Mouse (Mus musculus) midbrain, embryonic 14.5 days (tissue): ENCODE data around the gene A2ml1. TPM values are rescaled to one million over a fixed set of nuclear protein-coding genes. Genes with fewer than 3 reads are reported as not detected.

Experiments
- ATAC-seq: fragments of 200-750 bp; cut with Nextera tagmentation; 2 replicates; pipeline ENCODE4 v1.8.0; 2017; ENCODE audit warnings: moderate number of reproducible peaks, moderate library complexity; ENCODE audit not compliant: low FRiP score, low TSS enrichment
- DNase-seq: peaks from one replicate; pipeline ENCODE4 v3.0.0-alpha.2; 2015
- H3K27ac ChIP-seq: fragments of 300-500 bp; sonication (generic); replicated peaks from 2 replicates; pipeline ENCODE4 v1.5.1; 2014; ENCODE audit warnings: mild to moderate bottlenecking, low read depth, low read length, moderate library complexity
- H3K27me3 ChIP-seq: fragments of 300-500 bp; sonication (generic); 2 replicates; pipeline ENCODE4 v1.6.1; 2014; ENCODE audit warnings: low read length, control low read depth, mixed read lengths; ENCODE audit not compliant: control insufficient read depth, insufficient read depth
- H3K36me3 ChIP-seq: fragments of 300-500 bp; sonication (generic); 2 replicates; pipeline ENCODE4 v1.6.1; 2014; ENCODE audit warnings: low read length, control low read depth; ENCODE audit not compliant: control insufficient read depth, insufficient read depth
- H3K4me1 ChIP-seq: fragments of 300-500 bp; sonication (generic); 2 replicates; pipeline ENCODE4 v1.6.1; 2014; ENCODE audit warnings: mild to moderate bottlenecking, antibody characterized with exemption, low read length, control low read depth; ENCODE audit not compliant: control insufficient read depth, insufficient read depth
- H3K4me2 ChIP-seq: fragments of 300-500 bp; sonication (generic); 2 replicates; pipeline ENCODE4 v1.6.1; 2014; ENCODE audit warnings: mild to moderate bottlenecking, low read length, moderate library complexity
- H3K4me3 ChIP-seq: fragments of 300-500 bp; sonication (generic); replicated peaks from 2 replicates; pipeline ENCODE4 v1.5.1; 2014; ENCODE audit warnings: low read depth, low read length
- H3K9ac ChIP-seq: fragments of 300-500 bp; sonication (generic); replicated peaks from 2 replicates; pipeline ENCODE4 v1.6.1; 2014; ENCODE audit warnings: mild to moderate bottlenecking, low read length, moderate library complexity
- H3K9me3 ChIP-seq: fragments of 300-500 bp; sonication (generic); 2 replicates; pipeline ENCODE4 v1.6.1; 2016; ENCODE audit warnings: low read length, control low read depth, mixed read lengths; ENCODE audit not compliant: control insufficient read depth
- whole genome bisulfite sequencing: fragments of 180-500 bp; shearing (Covaris S2); extraction: QIAGEN DNeasy Blood & Tissue Kit; methylation state at CpG from one replicate; pipeline ENCODE4 v1.1.7; 2014; 5-methylcytosine and 5-hydroxymethylcytosine counted together
- polyA plus RNA-seq: library from polyadenylated mRNA; unstranded; fragments of >200 nt; fragmentation: Nextera tagmentation; extraction: Ambion mirVana; gene quantifications from 2 replicates; pipeline ENCODE4 v1.2.1, GENCODE M21; 2014

The A2ml1 gene
- polyA plus RNA-seq, 1 experiment from 2014 or later = 0.43 TPM

- peak; percentile 62; the same call in 1 of the 2 replicates for ATAC-seq
- no peak overlapping the region for H3K4me3 ChIP-seq
- H3K4me1 ChIP-seq = no peaks in the 10 kb centered on the region
- H3K27ac ChIP-seq = 0 out of 2 replicates have a peak overlapping the region, but pooled peaks have one; percentile 20
- no peak overlapping the region for H3K9ac ChIP-seq
- no peaks in the 10 kb centered on the region for H3K36me3 ChIP-seq
- H3K4me2 ChIP-seq = peak overlapping the region; percentile 33
- 44% methylated on average over 10 of the region's 10 CpGs for WGBS
- peak; percentile 49 for DNase-seq
- no peaks in the 10 kb centered on the region for H3K27me3 ChIP-seq
- H3K9me3 ChIP-seq = no peaks in the 10 kb centered on the region
Measured at GRCm38 (mm10) chr6:128602463-128603201, 21.2 kb upstream of the A2ml1 start.

DNA sequence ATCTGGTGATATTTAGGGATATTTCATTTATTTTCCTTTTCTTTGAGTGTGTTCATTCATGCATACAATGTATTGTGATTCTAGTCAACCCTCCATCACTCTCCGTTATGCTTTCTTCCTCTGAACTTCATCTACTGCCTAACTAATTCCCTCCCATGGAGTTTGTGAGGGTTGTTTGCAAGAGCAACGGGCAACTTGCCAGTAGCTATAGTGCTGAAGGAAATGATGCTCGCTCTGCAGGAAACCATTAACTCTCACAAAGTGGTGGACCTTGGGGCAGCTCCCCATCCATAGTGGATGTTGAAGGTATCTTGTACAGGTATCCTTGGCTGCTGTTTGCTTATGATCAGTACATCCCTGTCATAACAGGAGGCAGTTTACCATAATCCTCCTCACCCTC, 20.6 kb upstream of the A2ml1 start:
- Histone ChIP-seq H3K4me1 (no peaks in the 10 kb centered on the region), H3K9me3 (no peaks in the 10 kb centered on the region), H3K9ac (no peak overlapping the region), H3K4me2 (peak overlapping the region; percentile 33), H3K36me3 (no peaks in the 10 kb centered on the region), H3K27me3 (no peaks in the 10 kb centered on the region), H3K4me3 (no peak overlapping the region), H3K27ac (no peak overlapping the region)
- 50% methylated on average over 3 of the region's 3 CpGs for WGBS
- DNase-seq (peak; percentile 42), ATAC-seq (peak; percentile 12; the same call in 1 of the 2 replicates)

DNA sequence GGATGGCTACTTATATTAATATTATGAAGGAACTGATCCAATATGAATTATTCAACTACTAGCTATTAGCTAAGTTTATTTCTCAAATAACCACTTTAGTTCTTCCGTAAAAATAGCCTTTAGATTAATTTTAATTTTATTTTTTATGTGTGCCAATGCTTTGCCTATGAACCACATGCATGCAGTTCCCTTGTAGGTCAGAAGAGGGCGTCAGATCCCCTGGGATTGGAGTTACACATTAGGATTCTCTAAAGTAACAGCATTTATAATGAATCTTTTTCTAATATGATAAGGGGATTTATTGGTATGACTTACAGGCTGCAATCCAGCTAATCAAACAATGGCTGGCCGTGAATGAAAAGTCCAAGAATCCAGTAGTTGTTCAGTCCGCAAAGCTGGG, 18.1 kb upstream of the A2ml1 start:
- no peak overlapping the region for H3K27ac ChIP-seq
- no peaks in the 10 kb centered on the region for H3K9me3 ChIP-seq
- 61% methylated on average over 4 of the region's 4 CpGs for WGBS
- no peak overlapping the region for H3K9ac ChIP-seq
- H3K27me3 ChIP-seq = no peaks in the 10 kb centered on the region
- ATAC-seq (no peak), DNase-seq (no peak)
- no peaks in the 10 kb centered on the region for H3K4me1 ChIP-seq
- H3K4me2 ChIP-seq = no peak overlapping the region
- H3K4me3 ChIP-seq = no peak overlapping the region
- no peaks in the 10 kb centered on the region for H3K36me3 ChIP-seq

DNA sequence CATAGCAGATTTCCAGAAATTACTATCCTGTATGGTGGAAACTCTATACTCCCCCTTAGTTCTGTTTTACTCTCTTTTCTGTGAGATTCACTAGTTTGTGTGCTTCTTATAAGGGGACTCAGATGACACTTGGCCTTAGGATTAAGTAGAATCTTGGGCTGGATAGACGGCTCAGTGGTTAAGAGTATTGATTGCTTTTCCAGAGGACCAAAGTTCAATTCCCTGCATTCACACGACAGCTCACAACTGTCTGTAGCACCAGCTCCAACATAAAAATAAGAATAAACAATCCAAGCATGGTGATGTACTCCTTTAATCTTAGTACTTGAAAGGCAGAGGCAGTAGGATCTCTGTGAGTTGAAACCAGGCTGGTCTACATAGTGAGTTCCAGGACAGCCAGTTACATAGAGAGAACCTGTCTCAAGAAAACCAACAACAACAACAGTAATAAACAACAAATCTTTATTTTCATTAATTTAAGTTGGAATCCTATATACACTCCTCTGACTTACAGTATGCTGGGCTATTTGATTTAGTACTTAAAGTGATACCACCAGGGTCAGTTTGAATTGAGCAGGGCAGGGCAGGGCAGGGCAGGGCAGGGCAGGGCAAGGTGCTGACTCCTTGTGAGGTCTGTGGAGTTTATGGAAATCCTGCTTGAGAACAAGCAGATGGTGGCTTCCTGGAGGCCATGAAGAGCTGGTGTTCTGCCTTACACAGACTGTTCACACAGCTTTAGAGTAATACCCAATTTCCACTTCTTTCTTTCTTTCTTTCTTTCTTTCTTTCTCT, 17.0 kb upstream of the A2ml1 start:
- H3K9ac ChIP-seq = no peak overlapping the region
- H3K4me1 ChIP-seq = no peaks in the 10 kb centered on the region
- H3K4me2 ChIP-seq = no peak overlapping the region
- no peak overlapping the region for H3K27ac ChIP-seq
- 67% methylated on average over 2 of the region's 2 CpGs for WGBS
- H3K4me3 ChIP-seq = no peak overlapping the region
- H3K27me3 ChIP-seq = no peaks in the 10 kb centered on the region
- DNase-seq (no peak), ATAC-seq (no peak)
- H3K36me3 ChIP-seq = no peaks in the 10 kb centered on the region
- H3K9me3 ChIP-seq = no peaks in the 10 kb centered on the region

- H3K4me1 ChIP-seq = no peaks in the 10 kb centered on the region
- H3K9me3 ChIP-seq = no peaks in the 10 kb centered on the region
- 0 out of 2 replicates have a peak overlapping the region, but pooled peaks have one; percentile 16 for H3K9ac ChIP-seq
- no peak overlapping the region for H3K4me3 ChIP-seq
- DNase-seq (peak; percentile 74), ATAC-seq (peak; percentile 73)
- 47% methylated on average over 9 of the region's 9 CpGs for WGBS
- peak overlapping the region; percentile 19 for H3K4me2 ChIP-seq
- H3K27me3 ChIP-seq = no peaks in the 10 kb centered on the region
- H3K36me3 ChIP-seq = no peaks in the 10 kb centered on the region
- H3K27ac ChIP-seq = no peak overlapping the region
Measured at GRCm38 (mm10) chr6:128597121-128597522, 15.7 kb upstream of the A2ml1 start.

GRCm38 (mm10) chr6:128594651-128595050, 13.2 kb upstream of the A2ml1 start:
- Histone ChIP-seq H3K36me3 (no peaks in the 10 kb centered on the region), H3K27ac (no peak overlapping the region), H3K4me3 (no peak overlapping the region), H3K4me2 (no peak overlapping the region), H3K27me3 (no peaks in the 10 kb centered on the region), H3K9ac (no peak overlapping the region), H3K4me1 (no peaks in the 10 kb centered on the region), H3K9me3 (no peaks in the 10 kb centered on the region)
- DNase-seq (no peak), ATAC-seq (no peak)
- 95% methylated on average over 9 of the region's 9 CpGs for WGBS

DNA sequence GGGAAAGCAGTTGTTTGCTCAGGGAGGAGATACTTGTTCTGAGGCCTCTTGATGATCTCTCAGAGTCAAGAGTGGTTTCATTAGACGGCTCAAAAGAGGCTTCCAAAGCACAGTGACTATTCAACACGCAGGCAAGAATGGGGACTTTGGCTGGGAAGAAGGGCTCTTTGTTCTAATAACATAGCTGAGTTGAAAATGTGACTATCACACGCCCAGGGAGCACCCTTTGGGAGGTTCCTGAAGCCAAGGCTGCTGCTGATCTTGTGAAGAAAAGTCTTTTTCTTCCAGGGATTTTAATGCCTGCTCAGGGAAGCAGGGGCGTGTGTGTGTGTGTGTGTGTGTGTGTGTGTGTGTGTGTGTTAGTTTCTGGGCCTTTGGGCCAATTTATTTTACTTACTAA, 8.0 kb upstream of the A2ml1 start:
- Histone ChIP-seq H3K4me2 (no peak overlapping the region), H3K9me3 (no peaks in the 10 kb centered on the region), H3K36me3 (no peaks in the 10 kb centered on the region), H3K9ac (no peak overlapping the region), H3K27me3 (no peaks in the 10 kb centered on the region), H3K4me1 (no peaks in the 10 kb centered on the region), H3K4me3 (no peak overlapping the region), H3K27ac (no peak overlapping the region)
- no peak for DNase-seq
- 48% methylated on average over 4 of the region's 4 CpGs for WGBS
- ATAC-seq = no peak

DNA sequence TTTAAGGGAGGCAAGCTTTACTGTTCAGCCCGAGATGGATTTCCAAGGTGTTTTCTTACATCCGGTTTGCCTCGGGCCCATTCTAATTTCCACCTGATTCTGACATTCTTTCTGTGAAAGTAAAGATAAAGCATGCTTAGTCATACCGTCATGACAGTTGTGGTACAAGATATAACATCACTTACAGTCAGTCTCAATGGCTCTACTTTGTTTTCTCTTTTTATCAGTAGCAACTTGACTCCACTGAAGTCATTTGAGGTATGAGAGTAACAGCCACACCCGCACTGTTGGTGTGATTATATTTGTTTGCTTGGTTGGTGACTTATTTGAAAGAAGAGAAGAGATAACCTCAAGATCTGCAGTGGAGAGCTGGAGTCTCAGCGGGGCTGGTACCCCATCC, 6.2 kb upstream of the A2ml1 start:
- Histone ChIP-seq H3K27me3 (no peaks in the 10 kb centered on the region), H3K9ac (no peak overlapping the region), H3K9me3 (no peaks in the 10 kb centered on the region), H3K4me2 (no peak overlapping the region), H3K27ac (no peak overlapping the region), H3K36me3 (no peaks in the 10 kb centered on the region), H3K4me1 (no peaks in the 10 kb centered on the region), H3K4me3 (no peak overlapping the region)
- WGBS = 92% methylated on average over 6 of the region's 6 CpGs
- no peak for ATAC-seq
- no peak for DNase-seq
